Mouse (Mus musculus) hindbrain, embryonic 11.5 days (tissue): Measurements from ENCODE around the gene Scn1a. TPM values are rescaled to one million over a fixed set of nuclear protein-coding genes. Genes with fewer than 3 reads are reported as not detected.

Source experiments
- polyA plus RNA-seq: library from polyadenylated mRNA; unstranded; fragments of >200 nt; fragmentation: Nextera tagmentation; extraction: Ambion mirVana; gene quantifications from 2 replicates; pipeline ENCODE4 v1.2.1, GENCODE M21; 2014

Gene Scn1a
- polyA plus RNA-seq, 1 experiment from 2014 or later, result 2.3 TPM

Other genes with a start within 250 kb of the Scn1a start
- gene Ttc21b, start 184.2 kb downstream of the Scn1a start, polyA plus RNA-seq, result 17.4 and 17.6 TPM in 2 replicates
- 3.7 and 6.0 TPM in 2 replicates for gene Scn9a, start 194.1 kb upstream of the Scn1a start, polyA plus RNA-seq